Mouse (Mus musculus) kidney, embryonic 14.5 days (tissue): ENCODE results near the gene Cks1b. TPM values are rescaled to one million over a fixed set of nuclear protein-coding genes. Genes with fewer than 3 reads are reported as not detected.

Source experiments
- ATAC-seq: fragments of 200-750 bp; cut with Nextera tagmentation; 2 replicates; pipeline ENCODE4 v1.8.0; 2017; ENCODE audit warnings: moderate number of reproducible peaks, mild to moderate bottlenecking, moderate TSS enrichment, moderate library complexity; ENCODE audit not compliant: low FRiP score, low TSS enrichment
- H3K27ac ChIP-seq: fragments of 300-500 bp; sonication (generic); 2 replicates; pipeline ENCODE4 v1.5.1; 2014; ENCODE audit warnings: low read depth, mild to moderate bottlenecking, low read length, moderate library complexity, mixed read lengths
- H3K27me3 ChIP-seq: fragments of 300-500 bp; sonication (generic); 2 replicates; pipeline ENCODE4 v1.6.1; 2014; ENCODE audit warnings: mild to moderate bottlenecking, low read length; ENCODE audit not compliant: control insufficient read depth, insufficient read depth
- H3K36me3 ChIP-seq: fragments of 300-500 bp; sonication (generic); 2 replicates; pipeline ENCODE4 v1.6.1; 2014; ENCODE audit warnings: low read length, mixed read lengths; ENCODE audit not compliant: control insufficient read depth, insufficient read depth
- H3K4me1 ChIP-seq: fragments of 300-500 bp; sonication (generic); 2 replicates; pipeline ENCODE4 v1.6.1; 2014; ENCODE audit warnings: low read length, mixed read lengths; ENCODE audit not compliant: control insufficient read depth, insufficient read depth
- H3K4me2 ChIP-seq: fragments of 300-500 bp; sonication (generic); replicated peaks from 2 replicates; pipeline ENCODE4 v1.6.1; 2014; ENCODE audit warnings: low read depth, mild to moderate bottlenecking, low read length
- H3K4me3 ChIP-seq: fragments of 300-500 bp; sonication (generic); 2 replicates; pipeline ENCODE4 v1.5.1; 2014; ENCODE audit warnings: mild to moderate bottlenecking, low read length
- H3K9ac ChIP-seq: fragments of 300-500 bp; sonication (generic); 2 replicates; pipeline ENCODE4 v1.6.1; 2014; ENCODE audit warnings: low read depth, mild to moderate bottlenecking, low read length, moderate library complexity
- H3K9me3 ChIP-seq: fragments of 300-500 bp; sonication (generic); 2 replicates; pipeline ENCODE4 v1.6.1; 2016; ENCODE audit warnings: low read length; ENCODE audit not compliant: control insufficient read depth
- WGBS: fragments of 180-500 bp; shearing (Covaris S2); extraction: QIAGEN DNeasy Blood & Tissue Kit; methylation state at CpG from one replicate; pipeline ENCODE4 v1.1.7; 2014; 5-methylcytosine and 5-hydroxymethylcytosine counted together
- polyA plus RNA-seq: library from polyadenylated mRNA; unstranded; fragments of >200 nt; fragmentation: Nextera tagmentation; extraction: Ambion mirVana; gene quantifications from 2 replicates; pipeline ENCODE4 v1.2.1, GENCODE M21; 2014

Gene Cks1b
- polyA plus RNA-seq, 1 experiment from 2014 or later, result 632 TPM

GRCm38 (mm10) chr3:89449541-89449940 lies 31.4 kb upstream of the Cks1b start:
- Histone ChIP-seq H3K4me3 (no peak overlapping the region), H3K27me3 (no peaks in the 10 kb centered on the region), H3K9ac (no peak overlapping the region), H3K4me2 (no peak overlapping the region), H3K36me3 (peaks cover 13% of the 10 kb centered on the region; the same call in 1 of the 2 replicates), H3K9me3 (no peaks in the 10 kb centered on the region), H3K27ac (no peak overlapping the region), H3K4me1 (peaks cover 4% of the 10 kb centered on the region; the same call in 1 of the 2 replicates)
- 46% methylated on average over 7 of the region's 7 CpGs for WGBS
- peak; percentile 28 for ATAC-seq

DNA sequence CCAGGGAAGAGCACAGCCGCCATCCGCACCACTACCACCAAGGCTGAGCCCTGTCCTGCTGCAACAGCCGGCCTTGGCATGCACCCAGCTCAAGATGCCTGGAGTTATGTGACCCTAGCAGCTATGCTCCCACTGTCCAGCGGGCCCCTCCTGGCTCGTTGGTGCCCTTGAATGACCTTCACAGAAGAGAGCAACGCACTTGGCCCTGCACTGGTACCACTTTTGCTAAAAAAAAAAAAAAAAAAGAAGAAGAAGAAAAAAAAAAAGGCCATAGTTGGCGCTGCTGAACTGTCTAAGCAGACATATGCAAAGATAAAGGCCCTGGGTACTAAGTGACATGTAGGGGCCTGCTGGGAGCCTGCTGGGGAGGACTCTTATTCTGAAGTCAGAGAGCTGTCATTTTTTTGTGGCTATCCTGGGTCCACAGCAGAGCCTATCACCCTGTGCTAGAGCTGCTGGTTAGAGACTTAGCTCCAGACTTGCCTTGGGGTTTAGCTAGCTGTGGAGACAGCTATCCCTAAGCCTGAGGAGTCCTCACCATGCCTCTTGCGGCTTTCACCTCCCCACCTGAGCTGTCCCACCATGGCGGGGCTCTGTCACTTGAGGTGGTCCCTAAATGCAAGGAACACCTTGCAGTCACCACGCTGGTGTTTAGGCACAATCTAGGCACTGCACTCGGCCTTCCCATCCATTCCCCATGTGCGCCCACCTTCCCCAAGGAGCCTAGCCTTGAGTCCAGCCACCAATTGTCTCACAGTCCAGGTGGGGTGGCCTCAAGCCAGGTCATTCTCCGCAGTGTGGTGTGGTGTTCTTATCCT lies 30.7 kb upstream of the Cks1b start:
- 0 out of 2 replicates have a peak overlapping the region, but pooled peaks have one; percentile 19 for H3K27ac ChIP-seq

DNA sequence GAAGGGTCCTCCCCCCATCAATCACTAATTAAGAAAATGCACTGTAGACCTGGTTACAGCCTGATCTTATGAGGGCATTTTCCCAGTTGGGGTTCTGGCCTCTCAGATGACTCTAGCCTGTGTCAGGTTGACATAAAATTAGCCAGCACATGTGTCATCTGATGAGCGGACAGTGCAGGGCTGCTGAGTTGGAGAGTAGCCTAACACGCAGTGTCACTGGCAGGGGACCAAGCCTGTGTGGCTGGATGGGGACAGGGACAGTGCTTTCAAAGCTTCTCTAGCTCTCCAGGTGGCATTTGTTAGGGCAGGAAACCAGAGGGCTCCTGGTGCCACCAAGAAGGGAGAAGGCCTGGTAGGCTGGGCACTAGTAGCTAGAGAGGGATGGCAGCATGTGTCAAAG lies 22.5 kb upstream of the Cks1b start:
- Histone ChIP-seq H3K9me3 (no peaks in the 10 kb centered on the region), H3K27me3 (no peaks in the 10 kb centered on the region), H3K36me3 (peaks cover 6% of the 10 kb centered on the region; the same call in 1 of the 2 replicates), H3K4me1 (peaks cover 7% of the 10 kb centered on the region), H3K4me2 (no peak overlapping the region), H3K27ac (no peak overlapping the region), H3K9ac (no peak overlapping the region), H3K4me3 (no peak overlapping the region)
- no peak for ATAC-seq
- 90% methylated on average over 2 of the region's 2 CpGs for WGBS

More for the DNA sequence above, 30.7 kb upstream of the Cks1b start:
- peaks cover 4% of the 10 kb centered on the region; the same call in 1 of the 2 replicates for H3K4me1 ChIP-seq
- H3K36me3 ChIP-seq, result peaks cover 13% of the 10 kb centered on the region; the same call in 1 of the 2 replicates
- no peaks in the 10 kb centered on the region for H3K27me3 ChIP-seq
- no peak overlapping the region for H3K4me2 ChIP-seq
- ATAC-seq, result peak; percentile 24; the same call in 1 of the 2 replicates
- H3K4me3 ChIP-seq, result no peak overlapping the region
- no peaks in the 10 kb centered on the region for H3K9me3 ChIP-seq
- WGBS, result 66% methylated on average over 13 of the region's 13 CpGs
- no peak overlapping the region for H3K9ac ChIP-seq

DNA sequence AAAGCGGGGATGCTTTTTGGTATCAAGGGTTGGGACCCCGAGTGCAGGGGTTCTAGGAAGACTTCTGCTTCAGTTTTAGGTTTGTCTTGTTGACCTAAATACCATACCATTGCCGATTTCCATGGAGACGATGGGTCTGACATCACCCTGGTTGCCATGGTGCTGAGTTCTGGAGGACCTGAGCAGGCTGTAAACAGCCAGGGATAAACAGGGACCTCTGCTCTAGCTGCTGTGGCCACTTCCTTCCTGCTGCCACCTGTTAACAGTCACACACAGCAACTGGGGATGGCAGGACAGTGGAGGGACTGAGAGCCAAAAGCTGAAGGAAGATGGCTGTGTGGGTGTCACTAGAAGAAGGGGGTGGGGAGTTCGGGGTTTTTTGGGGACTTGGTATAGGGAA lies 19.1 kb upstream of the Cks1b start:
- Histone ChIP-seq H3K9me3 (no peaks in the 10 kb centered on the region), H3K9ac (peak overlapping the region; percentile 34; the same call in 1 of the 2 replicates), H3K36me3 (peaks cover 24% of the 10 kb centered on the region), H3K4me3 (peak overlapping the region; percentile 38), H3K4me1 (peaks cover 7% of the 10 kb centered on the region), H3K4me2 (peak overlapping the region; percentile 60), H3K27me3 (no peaks in the 10 kb centered on the region), H3K27ac (peak overlapping the region; percentile 39; the same call in 1 of the 2 replicates)
- ATAC-seq, result no peak
- 36% methylated on average over 5 of the region's 5 CpGs for WGBS

DNA sequence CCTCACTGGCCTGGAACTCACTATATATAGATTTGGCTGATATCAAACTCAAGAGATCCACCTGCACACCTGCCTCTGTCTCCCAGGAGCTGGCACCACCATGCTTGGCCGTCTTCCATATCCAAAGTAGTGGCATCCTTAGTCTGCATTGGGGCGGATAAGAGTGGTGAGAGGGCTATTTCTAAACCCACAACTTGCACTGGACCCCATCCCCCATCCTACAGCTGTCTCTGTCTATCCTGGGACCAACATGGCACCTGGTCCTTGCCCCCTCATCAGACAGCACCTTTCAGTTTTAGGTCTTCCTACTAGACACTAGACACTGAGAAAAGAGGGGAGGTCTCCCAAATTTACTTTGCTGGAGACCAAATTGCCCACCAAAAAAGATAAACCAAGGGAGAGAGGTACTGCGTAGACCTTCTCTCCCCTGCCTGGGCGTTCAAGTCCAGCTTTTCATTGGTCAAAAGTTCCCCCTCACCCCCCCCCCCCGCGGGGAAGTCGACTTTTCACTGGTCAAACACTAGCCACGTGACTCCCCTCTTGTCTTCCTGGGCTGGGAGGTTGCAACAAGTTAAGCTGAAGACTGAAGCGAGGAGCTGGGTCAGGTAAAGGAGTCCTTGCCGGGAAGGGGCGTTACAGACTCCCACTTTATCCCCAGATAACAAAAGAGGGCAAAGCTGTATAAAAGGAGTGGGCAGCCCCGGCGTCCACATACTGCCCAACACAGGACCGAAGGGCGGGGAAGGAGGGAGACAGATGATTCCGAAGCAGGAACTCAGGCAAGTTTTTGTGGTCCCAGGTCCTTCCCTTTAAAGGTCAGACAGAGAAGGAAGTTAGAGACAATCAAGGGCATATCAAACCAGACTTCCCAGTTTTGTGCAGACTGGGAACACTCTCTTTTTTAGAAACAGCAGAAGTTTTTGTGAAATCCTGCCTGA lies 18.3 kb upstream of the Cks1b start, which contains the start of gene Pbxip1:
Gene Pbxip1 (plus strand): TSS at position 531 of the 938 bp plus-strand sequence.
- H3K27me3 ChIP-seq, result no peaks in the 10 kb centered on the region
- peak within 1 kb of the TSS; percentile 60 for H3K4me2 ChIP-seq
- H3K27ac ChIP-seq, result peak within 1 kb of the TSS; percentile 39; the same call in 1 of the 2 replicates
- ATAC-seq, result peak; percentile 74
- peaks cover 27% of the 10 kb centered on the region for H3K36me3 ChIP-seq
- WGBS, result 9% methylated on average over 16 of the region's 16 CpGs
- peak within 1 kb of the TSS; percentile 38 for H3K4me3 ChIP-seq
- no peaks in the 10 kb centered on the region for H3K9me3 ChIP-seq
- peaks cover 8% of the 10 kb centered on the region for H3K4me1 ChIP-seq
- peak within 1 kb of the TSS; percentile 34; the same call in 1 of the 2 replicates for H3K9ac ChIP-seq

DNA sequence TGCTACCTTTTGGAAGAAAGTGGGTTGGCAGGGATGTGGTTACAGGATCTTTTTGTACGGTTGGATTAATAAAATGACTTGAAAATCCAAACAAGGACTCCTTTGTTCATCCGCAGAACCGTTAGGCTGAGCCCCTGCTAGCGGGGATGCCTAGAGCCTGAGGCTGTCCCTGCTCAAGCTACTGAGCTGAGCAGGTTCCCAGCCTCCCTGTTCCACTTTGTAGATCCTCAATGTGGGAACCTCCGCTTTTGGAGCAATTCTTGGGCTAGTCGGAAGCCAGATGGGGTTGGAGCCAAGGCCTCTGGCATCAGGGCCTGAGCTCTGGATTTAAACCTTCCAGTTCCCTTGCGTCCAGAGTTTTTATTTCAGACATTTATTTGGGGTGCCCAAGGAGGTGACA lies 16.9 kb upstream of the Cks1b start:
- Histone ChIP-seq H3K4me2 (no peak overlapping the region), H3K4me1 (peaks cover 16% of the 10 kb centered on the region), H3K27ac (no peak overlapping the region), H3K9ac (no peak overlapping the region), H3K9me3 (no peaks in the 10 kb centered on the region), H3K27me3 (no peaks in the 10 kb centered on the region), H3K36me3 (peaks cover 27% of the 10 kb centered on the region), H3K4me3 (no peak overlapping the region)
- ATAC-seq, result no peak
- WGBS, result 76% methylated on average over 7 of the region's 7 CpGs

DNA sequence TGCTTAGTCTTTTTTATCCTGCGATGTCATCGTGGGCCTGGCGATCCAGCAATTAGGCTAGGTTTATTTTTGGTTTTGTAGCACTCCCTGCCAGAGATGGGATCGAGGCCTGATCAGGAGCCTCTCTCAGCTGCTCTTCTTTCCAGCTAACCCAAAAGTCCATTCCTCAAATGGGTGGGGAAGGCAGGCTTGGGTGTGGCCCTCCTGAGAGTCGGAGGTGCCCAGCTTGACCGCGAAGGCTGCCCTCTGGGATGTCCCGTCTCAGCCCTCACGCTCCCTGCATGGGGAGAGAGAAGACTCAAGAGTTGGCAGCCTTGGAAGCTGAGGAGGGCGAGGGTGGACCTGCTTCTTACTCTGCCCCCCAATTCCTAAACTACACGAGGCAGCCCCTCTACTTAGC lies 16.3 kb upstream of the Cks1b start:
- H3K4me2 ChIP-seq, result no peak overlapping the region
- H3K36me3 ChIP-seq, result peaks cover 27% of the 10 kb centered on the region
- H3K9ac ChIP-seq, result no peak overlapping the region
- H3K4me3 ChIP-seq, result no peak overlapping the region
- H3K27ac ChIP-seq, result no peak overlapping the region
- WGBS, result 87% methylated on average over 11 of the region's 11 CpGs
- H3K9me3 ChIP-seq, result no peaks in the 10 kb centered on the region
- H3K4me1 ChIP-seq, result peaks cover 16% of the 10 kb centered on the region
- no peak for ATAC-seq
- H3K27me3 ChIP-seq, result no peaks in the 10 kb centered on the region

DNA sequence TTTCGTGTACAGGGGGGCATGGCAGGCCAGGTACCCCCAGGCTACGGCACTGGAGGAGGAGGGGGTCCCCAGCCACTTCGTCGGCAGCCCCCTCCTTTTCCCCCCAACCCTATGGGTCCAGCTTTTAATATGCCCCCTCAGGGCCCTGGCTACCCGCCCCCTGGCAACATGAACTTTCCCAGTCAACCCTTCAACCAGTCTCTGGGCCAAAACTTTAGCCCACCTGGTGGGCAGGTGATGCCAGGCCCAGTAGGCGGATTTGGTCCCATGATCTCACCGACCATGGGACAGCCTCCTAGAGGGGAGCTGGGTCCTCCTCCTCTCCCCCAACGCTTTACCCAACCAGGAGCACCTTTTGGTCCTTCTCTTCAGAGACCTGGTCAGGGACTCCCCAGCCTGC lies 14.4 kb upstream of the Cks1b start:
- WGBS, result 92% methylated on average over 8 of the region's 8 CpGs
- no peak overlapping the region for H3K9ac ChIP-seq
- peaks cover 33% of the 10 kb centered on the region for H3K36me3 ChIP-seq
- no peak for ATAC-seq
- H3K4me1 ChIP-seq, result peaks cover 16% of the 10 kb centered on the region
- no peaks in the 10 kb centered on the region for H3K9me3 ChIP-seq
- no peak overlapping the region for H3K27ac ChIP-seq
- no peak overlapping the region for H3K4me3 ChIP-seq
- H3K4me2 ChIP-seq, result no peak overlapping the region
- no peaks in the 10 kb centered on the region for H3K27me3 ChIP-seq
